Mouse (Mus musculus) spleen, adult 12 weeks (tissue): Measurements from ENCODE around the gene Vinac1.

Experiments used
- DNase-seq: peaks from one replicate; pipeline ENCODE4 v3.0.0; 2022; ENCODE audit warnings: low spot score

Gene Vinac1

DNA sequence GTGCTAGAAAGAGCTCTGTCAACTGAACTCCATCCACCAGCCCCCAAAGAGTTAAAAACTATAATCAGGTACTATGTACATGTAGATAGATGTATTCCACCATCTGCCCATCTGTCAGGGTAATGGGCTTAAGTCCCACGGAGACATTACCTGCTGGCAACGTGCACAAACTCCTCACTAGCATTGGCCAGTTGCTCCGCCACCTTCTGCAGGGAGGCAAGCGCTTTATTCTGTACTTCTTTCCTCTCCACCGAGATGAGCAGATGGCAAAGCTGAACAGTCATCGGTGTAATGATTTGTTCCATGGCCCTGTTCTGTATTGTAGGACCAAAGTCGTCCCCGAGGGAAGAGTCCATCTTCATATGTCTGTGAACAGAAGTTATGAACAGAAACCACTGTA, at the start of gene Vinac1:
Gene Vinac1 (minus strand): TSS at position 362 of the 400 bp plus-strand sequence.
- DNase-seq, result no peak

DNA sequence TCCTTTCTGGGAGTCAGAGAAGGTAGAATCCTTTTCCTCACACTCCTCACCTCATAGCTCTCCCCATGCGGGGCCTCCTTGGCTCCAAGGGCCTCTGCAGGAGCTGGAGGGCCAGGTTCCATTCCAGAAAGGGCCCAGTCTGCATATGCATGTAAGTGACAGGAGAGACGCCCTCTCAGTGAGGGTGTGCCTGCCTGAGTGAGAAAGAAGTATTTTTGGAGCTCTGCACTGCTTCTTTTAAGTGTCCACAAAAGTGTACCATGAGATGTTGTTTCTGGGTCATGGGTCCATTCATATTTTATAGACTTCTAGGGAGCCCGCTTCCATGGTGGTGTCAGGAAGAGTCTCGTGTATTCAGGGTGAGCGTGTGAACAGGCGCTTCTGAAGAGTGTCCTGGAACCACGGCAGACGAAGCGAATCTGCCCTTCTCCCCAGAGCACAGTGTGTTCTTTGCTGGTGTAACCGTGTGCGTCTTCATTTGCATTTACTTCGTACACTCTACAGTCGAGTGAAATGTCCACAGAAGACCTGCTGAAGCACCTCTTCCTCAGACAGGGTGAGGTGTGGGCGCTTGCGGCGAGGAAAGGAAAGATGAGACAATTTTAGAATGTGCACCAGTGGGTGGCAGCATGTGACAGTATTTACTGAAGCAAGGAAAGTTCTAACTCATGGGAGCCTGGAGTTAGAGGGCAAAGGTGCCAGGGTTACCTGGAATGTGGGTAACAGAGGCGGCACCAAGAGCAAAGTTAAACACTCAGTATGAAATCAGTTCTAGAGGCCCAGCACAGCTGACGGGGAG, 46.2 kb upstream of the Vinac1 start:
- no peak for DNase-seq

DNA sequence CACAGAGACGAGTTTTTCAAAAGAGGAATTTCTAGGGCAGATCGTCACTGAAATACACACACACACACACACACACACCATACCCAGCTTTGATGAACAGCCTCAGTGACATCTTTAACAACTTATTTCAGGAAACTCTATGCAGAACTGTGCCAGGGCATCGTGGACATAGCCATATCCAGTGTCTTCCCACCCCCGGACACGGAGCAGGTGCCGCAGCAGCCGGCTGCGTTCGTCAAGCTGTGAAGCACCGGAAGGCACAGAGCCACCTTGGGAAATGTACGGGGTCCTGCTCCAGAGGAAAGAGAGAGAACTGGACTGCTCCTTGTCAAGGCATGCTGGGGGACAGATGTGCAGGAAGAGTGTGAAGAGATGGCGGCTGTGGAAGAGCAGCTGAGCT, 44.8 kb upstream of the Vinac1 start:
- no peak for DNase-seq

DNA sequence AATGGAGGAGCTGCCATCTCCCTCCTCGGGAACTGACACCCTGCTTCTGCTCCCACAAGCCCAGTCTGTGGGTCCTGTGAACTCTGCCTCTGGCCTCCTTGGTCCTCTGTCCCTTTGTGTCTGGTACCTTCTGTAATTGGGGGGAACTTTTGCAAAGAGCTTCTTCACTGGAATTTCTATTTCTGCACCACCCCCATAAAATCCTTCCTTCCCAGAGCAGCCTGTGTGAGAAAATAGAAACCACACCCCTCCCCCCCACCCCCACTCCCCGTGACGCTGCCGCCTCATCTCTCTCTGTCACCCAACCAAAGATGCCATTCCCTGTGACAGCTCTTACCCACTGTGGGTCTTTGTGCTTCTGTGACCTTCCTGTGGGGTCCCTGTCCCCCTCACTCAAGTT, 42.4 kb upstream of the Vinac1 start:
- DNase-seq, result no peak

DNA sequence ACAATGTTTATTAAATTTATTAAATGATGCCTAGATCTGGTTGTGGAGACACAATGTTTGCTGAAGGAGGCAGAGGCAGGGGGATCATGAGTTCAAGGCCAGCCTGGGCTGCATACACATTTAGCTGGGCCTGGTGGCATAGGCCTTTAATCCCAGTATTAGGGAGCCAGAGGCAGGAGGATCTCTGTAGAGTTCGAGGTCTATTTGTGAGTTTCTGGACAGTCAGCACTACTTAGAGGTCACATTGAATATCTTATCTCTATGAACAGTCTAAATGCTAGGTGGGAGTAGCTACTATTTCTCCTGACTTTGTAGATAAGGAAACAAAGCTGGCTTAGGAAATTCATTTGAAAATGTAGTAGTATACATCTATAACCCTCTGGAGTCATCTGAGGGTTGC, 39.5 kb upstream of the Vinac1 start:
- DNase-seq, result no peak

DNA sequence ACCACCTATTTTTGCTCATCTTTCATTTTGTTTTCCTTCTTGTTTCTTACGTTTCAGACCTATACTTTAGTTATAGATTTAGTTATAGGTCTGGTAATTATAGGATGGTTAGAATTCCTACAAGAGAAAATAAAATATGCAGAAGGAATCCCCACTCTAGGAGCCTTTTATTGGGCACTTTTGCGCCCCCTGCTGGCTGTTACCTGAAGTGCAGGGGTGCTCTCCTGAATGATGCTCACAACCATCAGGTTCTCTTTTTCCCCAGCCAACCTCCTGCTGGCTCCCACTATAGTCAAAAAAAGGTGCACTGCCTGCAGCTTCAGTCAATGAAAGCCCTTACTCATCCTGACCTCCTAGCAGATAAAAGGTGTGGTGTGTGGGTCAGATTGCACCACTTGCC, 37.0 kb upstream of the Vinac1 start:
- peak; percentile 29 for DNase-seq

DNA sequence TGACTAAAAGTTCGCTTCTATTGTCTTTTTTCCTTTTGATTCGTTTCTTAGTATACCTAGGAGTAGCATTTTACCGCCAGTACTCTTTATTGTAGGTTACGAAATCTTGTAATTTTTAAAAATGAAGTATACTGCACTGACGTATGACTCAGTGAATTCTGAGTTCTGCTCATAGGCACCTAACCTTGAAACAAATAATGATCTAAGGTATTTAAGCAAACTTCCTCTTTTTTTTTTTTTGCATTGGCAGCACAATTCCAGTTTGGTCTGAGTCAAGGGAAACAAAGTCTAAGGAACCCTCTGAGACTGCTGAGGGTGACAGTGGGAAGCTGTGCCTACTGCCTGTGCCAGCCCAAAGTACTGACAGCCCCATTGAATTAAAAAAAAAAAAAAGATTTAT, 35.5 kb upstream of the Vinac1 start:
- no peak for DNase-seq

DNA sequence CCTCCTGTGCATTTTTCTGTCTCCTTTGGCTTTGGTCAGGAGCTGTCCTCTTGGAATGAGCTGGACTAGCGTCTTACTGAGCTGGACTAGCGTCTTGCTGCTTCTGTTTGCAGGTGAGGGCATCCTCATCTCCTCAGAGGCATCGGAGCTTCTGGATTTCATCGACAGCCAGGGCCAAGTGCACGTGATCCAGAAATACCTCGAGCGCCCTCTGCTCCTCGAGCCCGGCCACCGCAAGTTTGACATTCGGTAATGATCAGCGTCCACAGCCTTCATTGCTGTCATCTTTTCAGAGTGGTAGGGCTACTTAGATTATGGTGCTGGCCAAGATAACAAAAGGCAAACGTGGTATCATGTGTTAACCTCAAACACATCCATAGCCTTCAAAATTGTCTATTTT, 33.1 kb upstream of the Vinac1 start:
- no peak for DNase-seq

DNA sequence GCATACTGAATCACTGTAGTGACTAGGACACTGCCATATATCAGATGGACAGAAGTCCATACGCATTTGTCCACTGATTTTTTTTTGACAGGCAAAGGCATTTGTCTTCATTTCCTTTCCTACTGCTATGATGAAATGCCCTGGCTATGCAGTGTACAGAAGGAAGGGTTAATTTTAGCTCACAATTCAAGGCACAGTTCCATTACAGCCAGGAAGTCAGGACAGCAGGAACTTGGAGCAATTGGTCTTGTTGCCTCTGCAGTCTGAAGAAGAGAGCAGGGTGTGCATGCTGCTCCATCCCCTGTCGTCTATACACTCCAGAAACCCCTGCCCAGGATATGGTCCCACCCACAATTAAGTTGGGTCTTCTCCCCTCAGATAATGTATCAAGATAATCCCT, 31.2 kb upstream of the Vinac1 start:
- no peak for DNase-seq

DNA sequence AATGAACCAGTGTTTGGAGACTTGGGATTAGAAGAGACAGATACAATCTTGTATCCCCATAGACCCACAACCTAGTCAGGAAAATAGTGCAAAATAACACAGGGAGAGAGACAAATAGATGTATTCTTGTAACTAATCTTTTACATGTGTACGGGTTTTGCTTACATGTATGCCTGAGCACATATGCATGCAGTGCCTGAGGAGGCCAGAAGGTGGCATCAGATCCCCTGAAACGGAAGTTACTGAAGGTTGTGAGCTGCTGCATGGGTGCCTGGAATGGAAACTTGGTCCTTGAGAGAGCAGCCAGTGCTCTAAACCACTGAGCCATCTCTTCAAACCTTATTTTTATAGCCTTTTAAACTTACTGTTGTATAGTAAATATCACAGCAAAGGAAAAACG, 30.3 kb upstream of the Vinac1 start:
- no peak for DNase-seq

DNA sequence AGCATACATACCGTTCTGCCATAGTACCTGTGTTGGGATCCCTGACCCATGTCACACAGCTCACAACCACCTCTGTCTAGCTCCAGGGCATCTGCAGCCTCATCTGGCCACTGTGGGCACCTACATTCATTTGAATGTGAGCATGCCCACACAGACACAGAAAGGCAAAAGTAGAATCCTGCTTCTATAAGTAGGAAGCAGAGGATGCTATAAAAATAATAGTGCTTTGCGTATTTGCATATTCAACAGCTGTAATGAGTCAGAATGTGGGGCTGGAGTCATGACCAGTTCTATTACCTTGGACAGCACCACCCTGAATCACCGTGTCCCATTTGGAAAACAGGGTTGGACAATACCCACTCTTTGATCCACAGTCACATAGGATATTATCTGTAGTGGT, 22.3 kb upstream of the Vinac1 start:
- DNase-seq, result no peak

DNA sequence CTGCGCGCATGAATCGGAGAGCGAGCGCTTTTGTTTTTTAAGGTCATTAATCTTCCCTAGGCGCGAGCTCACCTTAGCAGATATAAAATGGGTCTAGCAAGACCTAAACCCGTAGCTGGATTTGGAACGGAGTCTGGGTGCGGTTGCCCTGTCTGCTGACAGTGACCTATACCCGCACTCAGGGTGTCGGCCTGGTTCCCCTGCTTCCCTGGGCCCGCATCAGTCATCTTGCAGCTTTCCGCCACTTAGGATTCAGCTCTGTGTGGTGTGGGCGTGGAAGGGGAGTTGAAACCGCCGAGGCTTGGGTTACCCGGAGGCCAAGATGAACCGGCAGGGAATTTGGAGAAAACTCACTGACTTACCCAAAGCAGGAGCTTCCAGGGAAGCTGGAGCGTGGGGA, 18.4 kb upstream of the Vinac1 start:
- peak; percentile 13 for DNase-seq

DNA sequence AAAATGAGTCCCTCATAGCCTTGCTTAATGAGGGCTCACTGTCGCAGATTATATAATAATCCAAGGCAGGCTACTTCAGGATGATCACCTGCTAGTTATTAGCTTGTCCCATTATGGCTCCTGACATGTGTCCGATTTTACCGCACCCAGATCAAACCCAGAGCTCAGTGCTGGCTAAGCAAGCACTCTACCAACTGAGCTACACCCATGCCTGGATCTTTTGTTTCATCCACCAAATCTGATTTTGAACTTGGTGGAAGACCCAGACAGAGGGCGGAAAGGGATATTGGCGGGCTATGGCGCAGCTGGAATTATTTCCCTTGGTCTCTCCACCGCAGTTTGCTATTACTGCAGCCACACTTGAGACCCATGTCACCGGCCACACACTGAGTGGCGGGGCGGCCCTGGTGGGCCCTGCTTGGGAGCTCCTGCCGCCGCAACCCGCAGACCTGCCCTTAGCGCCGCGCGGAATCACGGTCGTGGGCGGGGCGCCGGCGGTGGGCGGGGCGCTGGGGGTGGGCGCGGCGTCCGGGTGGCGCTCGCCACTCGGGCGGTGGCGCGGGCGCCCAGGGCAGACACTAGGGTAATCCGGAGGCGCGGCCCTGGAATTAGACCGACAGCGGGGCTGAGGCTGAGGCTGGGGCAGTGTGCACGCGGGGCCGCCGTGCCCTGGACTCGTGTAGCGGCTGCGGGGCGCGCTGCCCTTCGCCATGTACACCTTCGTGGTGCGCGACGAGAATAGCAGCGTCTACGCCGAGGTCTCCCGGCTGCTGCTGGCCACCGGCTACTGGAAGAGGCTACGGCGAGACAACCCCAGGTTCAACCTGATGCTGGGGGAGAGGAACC, 17.7 kb upstream of the Vinac1 start, which contains the start of gene Ttl:
Gene Ttl (plus strand): TSS at position 506 of the 846 bp plus-strand sequence.
- DNase-seq, result peak; percentile 58

DNA sequence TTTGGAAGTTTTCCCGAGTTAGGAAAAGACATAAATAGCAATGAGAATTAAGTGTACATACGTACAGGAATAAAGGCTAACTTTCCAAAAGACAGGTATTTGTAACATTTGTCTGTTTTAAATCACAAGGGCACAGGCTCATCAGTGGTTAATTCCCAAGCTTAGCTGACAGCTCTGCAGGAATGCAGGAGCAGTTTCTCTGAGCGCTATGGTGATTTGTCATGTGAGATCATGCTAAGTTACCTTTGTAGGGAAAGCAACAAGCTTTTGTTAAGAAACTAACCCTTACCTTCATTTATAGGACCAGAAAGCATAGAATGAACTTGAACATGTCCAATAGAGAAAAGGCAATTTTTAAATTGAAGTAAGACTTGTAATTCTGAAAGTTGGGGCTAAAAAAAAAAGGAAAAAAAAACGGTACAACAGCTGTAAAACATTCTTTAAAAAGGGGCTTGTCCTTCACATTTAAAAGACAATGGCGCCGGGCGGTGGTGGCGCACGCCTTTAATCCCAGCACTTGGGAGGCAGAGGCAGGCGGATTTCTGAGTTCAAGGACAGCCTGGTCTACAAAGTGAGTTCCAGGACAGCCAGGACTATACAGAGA, 13.6 kb upstream of the Vinac1 start:
- no peak for DNase-seq

DNA sequence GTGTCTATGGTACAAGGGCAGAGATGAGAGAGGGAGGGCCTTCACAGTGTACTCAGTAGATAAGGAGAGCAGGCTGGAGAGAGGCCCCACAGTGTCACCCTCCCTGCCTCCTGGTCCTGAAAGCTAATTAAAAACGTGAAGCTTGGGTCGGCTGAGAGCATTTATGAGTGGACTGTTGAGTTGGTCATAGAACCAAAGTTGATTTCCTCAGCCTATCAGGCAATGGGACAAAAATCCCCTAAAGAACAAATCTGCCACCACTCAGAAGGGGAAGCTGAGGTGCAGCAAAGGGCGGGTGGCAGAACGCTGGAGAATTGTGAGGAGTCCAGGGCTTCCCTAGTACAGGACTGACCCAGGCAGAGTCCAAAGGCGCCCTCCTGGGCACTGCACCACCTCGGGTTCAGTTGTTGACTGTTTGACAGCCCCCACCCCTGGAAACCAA, 10.0 kb upstream of the Vinac1 start:
- DNase-seq, result no peak

DNA sequence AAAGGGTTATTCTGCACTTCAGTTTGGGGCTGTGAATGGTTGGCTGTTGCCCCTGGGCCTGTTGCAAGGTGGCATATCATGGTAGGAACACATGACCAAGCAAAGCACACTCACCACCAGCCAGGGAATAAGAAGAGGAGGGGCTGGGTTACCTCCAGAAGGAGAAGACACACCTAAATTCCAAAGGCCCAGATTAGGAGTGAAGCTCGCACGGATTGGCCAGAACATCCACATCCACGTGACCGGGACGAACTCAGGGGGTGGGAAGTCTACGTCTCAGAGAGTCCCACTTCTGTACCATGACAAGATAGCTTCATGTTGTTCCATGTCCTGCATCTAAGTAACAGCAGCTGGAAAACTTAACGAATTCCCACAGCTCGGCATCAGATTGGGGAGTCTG, 9.3 kb upstream of the Vinac1 start:
- DNase-seq, result no peak

DNA sequence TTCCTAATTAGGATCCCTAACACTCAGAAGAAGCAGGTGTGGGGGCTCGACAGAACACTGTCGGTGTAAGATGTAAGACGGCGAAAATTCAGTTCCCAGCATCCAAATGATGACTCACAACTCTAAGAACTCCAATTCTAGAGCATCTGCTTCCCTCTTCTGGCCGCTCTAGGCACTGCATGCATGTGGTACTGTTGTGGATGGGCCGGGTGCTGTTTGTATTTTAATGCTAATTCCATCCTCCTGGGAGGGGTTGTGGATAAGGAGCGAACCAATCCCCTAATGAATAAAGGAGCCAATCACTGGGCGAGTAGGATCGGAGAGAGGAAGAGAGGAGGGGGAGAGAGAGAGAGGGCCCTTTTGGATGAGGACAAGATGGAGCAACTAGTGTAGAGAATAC, 8.6 kb upstream of the Vinac1 start:
- no peak for DNase-seq

DNA sequence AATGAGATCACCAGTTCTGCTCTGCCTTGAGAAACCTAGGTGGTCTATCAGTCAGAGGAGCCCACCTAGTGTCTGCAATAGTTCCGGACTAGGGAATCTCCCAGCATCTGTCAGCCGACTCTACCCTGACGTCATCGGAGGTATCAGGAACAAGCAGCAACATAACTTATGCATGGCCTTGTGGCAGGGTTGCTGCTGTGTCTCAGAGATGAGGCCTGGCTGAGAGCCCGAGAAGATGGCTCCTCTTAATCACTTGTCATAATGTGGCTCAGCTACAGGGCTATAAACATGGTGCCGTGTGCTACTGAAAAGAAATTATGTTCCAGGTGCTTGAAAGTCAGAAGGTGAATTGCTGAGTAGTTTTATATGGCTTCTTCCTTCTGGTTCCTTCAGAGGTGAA, 7.8 kb upstream of the Vinac1 start:
- DNase-seq, result no peak

DNA sequence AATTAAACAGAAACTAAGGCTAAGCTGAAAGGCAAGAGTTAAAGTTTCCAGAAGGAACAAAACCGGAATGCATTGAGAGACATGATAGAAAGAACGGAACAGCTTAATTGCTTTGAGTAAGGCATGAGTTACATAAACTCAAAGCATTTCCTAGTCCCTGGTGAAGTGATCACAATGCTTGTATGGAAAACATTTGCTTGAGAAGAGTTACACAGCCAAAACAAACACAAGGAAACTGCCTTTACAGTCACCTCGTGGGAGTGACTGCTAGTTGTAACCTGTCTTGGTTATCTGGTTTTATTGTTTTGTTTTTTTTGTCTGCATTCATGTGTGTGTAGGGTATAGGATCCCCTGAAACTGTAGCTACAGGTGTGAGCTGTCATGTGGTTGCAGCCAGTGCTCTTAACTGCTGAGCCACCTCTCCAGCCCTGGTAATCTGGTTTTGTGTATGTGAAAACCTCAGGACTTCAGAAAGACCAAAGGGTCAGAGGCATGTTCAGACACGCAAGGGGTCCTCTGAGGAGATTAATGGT, 4.5 kb upstream of the Vinac1 start:
- DNase-seq, result no peak

DNA sequence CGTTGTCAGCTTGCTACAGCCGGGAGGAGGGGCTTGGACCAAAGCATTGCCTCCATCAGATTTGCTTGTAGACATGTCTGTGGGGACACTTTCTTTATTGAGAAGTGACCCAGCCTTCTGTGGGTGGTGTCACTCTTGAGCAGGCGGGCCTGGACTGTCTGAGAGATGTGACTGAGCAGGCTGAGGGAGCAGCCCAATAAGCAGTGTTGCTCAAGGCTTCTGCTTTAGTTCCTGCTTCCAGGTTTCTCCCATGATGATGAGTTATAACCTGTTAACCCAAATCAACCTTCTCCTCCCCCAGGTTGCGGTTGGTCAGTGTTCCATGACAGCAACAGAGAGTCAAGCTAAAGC, 1.2 kb downstream of the Vinac1 start:
- DNase-seq, result no peak

DNA sequence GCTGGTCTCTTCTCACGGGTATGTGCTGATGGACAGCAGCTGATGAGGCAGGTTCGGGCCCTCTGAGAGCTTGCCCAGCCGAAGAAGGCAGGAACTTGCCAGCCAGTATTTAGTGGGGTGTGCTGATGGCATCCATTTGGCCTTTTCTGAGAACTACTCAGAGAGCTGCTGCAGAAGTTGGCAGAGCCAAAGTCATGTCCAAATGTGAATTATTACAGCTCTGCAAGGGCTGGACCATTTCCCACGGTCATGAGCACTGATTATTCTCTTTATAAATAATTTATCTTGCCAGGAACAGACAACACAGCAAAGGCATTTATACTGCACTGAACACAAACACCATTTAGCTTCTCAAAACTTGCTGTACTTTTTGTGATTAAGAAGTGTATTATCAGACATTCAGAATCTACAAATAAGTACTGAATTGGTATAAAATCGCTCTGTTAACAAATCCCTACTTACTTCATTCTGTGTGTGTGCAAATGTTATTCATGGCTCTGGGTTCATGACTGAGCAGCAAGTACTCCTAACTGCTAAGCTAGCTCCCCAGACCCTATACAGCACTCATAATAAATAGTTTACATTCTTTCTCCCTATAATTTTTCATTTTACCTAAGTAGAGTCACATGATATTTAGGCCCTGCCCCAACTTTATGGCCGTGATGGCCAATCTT, 1.7 kb downstream of the Vinac1 start:
- DNase-seq, result no peak

DNA sequence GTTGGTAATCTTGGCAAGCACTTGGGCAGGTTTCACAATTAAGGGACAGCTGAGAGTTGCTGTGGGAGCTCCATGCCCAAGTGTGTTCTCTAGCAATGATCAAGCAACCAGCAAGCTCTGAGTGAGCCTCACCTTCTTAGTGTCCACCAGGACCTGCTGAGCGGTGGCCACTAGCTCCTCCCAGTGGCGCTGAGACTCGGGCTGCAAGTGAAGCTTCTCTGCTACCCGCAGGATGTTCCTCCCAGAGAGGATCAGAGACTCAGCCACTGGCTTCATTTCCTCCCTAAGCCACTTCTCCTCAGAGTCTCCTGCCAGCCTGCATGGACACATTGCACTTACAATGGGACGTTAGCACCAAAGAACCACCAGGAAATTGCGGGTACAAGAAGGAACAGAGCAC, 7.4 kb downstream of the Vinac1 start:
- DNase-seq, result no peak
